Mouse (Mus musculus): ENCODE measurements around the gene Uhrf2.

- no peak for TF ChIP-seq CTCF (IDR thresholded peaks at IDR 0.05; ENCODE audit: low read depth, low read length)
- TF ChIP-seq GATA1 (IDR thresholded peaks at IDR 0.05; ENCODE audit: borderline replicate concordance, low read length), result no peak
Observed at GRCm38 (mm10) chr19:30102620-30103019, 72.3 kb downstream of the Uhrf2 start.
